Mouse (Mus musculus) stomach, postnatal 0 days (tissue): ENCODE results near the gene AF067063.
"Not testable (repeated sequence)": the region's sequence is repeated elsewhere in the genome, so short reads cannot be mapped to it uniquely, and the experiment has no call there.

Experiments
- CTCF ChIP-seq: IDR thresholded peaks from 2 replicates; pipeline ENCODE4 v1.5.1; 2016; ENCODE audit warnings: antibody characterized with exemption, low read depth, mild to moderate bottlenecking, moderate library complexity
- EP300 ChIP-seq: optimal IDR thresholded peaks from 2 replicates; pipeline ENCODE3; 2016; ENCODE audit warnings: antibody characterized with exemption

DNA sequence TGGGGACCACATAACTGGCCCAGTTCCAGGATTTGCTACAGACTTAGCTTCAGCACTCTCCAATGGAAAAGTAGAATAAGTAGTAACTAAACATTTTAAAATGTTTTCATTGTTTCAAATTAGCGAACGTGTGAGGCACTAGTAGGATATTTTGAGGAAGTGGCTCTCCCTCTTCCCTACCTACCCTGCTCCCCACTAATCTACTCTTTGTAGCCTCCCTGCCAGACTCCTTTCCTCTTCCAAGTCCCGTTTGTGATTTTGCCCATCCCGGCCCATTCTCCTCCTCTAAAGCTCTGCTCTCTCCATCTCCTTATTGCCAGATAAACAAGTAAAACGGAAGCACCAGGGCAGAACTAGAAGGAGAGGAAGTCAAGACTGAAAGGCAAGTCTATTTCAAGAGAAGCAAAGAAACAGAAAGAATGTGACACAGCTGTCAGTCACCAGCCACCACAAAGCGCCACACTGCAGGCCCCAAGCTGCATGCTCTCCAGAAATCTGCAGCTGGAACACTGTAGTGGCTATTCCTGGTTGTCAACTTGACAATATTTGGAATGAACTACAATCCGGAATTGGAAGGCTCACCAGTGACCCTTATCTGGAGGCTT is 34.5 kb upstream of the AF067063 start:
- TF ChIP-seq CTCF, EP300: not testable (repeated sequence)
